Comparison of ENCODE assay signal across 8 mouse cellular contexts in the genomic region with DNA sequence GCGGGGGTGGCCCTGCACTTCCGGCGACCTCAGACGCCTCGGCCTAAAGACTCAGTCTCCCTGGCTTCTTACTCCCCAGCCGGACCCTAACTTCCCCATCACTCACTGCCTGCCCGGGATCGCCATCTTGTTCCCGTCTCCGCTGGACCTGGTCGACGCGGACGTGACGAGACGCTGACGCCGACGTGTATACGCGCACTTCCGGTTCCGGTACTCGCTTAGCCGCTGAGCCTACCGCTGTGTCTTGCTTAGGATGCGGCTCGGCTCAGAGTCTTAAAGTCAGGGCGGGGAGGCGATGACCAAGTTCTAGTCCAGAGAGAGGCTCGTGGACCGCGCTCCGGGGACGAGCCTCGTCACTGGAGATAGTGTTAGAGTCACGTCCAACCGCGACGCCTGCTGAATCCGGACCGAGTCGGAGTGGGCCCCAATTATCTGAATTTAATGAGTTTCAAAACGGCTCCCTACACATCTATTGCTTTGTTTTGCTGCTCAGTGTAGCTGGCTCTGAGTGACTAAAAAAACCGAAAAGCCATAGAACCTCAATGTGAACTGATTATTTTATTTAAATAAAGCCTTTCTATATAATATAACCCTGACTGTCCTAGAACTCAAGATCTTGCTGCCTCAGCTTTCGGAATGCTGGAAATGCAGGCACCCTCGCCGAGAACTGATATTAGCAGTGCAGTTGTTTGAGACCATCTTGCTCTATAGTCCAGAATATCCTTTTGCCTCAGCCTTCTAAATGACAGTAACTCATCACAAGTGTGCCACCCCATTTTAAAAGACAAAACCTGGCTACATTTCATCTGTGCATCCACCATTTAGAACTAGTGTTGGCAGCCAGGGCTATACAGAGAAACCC. TPM values are rescaled to one million over a fixed set of nuclear protein-coding genes. Genes with fewer than 3 reads are reported as not detected.
DNase-seq lines count a peak whose midpoint lies in the region; ATAC-seq and TF ChIP-seq lines count a peak whose summit lies in the region.

A gene (minus strand): TSS at position 163 of the 862 bp plus-strand sequence.

- H3K27me3 ChIP-seq in ES-Bruce4 (ENCODE audit: control insufficient read depth, insufficient read depth, low read length, poor library complexity, severe bottlenecking) = no peaks in the 10 kb centered on the region
- H3K27me3 ChIP-seq in forebrain, embryonic 13.5 days = peaks cover 18% of the 10 kb centered on the region
- peaks cover 16% of the 10 kb centered on the region; the same call in 1 of the 2 replicates for H3K27me3 ChIP-seq in neural tube, embryonic 15.5 days (replicated peaks)

- 4% methylated on average over 48 of the region's 48 CpGs for WGBS in forebrain, embryonic 13.5 days
- 4% methylated on average over 48 of the region's 48 CpGs for WGBS in neural tube, embryonic 15.5 days

- H3K9ac ChIP-seq in ES-Bruce4 (ENCODE audit: low read depth, poor library complexity, severe bottlenecking) = peak within 1 kb of the TSS; percentile 79
- H3K9ac ChIP-seq in forebrain, embryonic 13.5 days = peak within 1 kb of the TSS; percentile 87
- peak within 1 kb of the TSS; percentile 54 for H3K9ac ChIP-seq in neural tube, embryonic 15.5 days (replicated peaks)

- ATAC-seq in cerebellum, adult (ENCODE audit: insufficient number of reproducible peaks, low FRiP score, low TSS enrichment) = peak; percentile 98
- ATAC-seq in forebrain, embryonic 13.5 days = peak; percentile 100
- ATAC-seq in neural tube, embryonic 15.5 days (ENCODE audit: low FRiP score) = peak; percentile 99

- peak within 1 kb of the TSS; percentile 84 for H3K4me2 ChIP-seq in forebrain, embryonic 13.5 days
- H3K4me2 ChIP-seq in neural tube, embryonic 15.5 days = peak within 1 kb of the TSS; percentile 94

- peaks cover 24% of the 10 kb centered on the region for H3K36me3 ChIP-seq in ES-Bruce4 (ENCODE audit: control insufficient read depth, insufficient read depth, low read length, poor library complexity, severe bottlenecking)
- peaks cover 24% of the 10 kb centered on the region for H3K36me3 ChIP-seq in forebrain, embryonic 13.5 days (ENCODE audit: poor library complexity, severe bottlenecking)
- H3K36me3 ChIP-seq in neural tube, embryonic 15.5 days = peaks cover 20% of the 10 kb centered on the region

- peak; percentile 89 to 94 for DNase-seq in heart, postnatal 14 days
- DNase-seq in layer of hippocampus, adult 11-12 months (ENCODE audit: low spot score) = peak; percentile 92
- DNase-seq in lung, adult 18-20 months = peak; percentile 93 to 94
- peak; percentile 94 for DNase-seq in testis, postnatal 14 days (ENCODE audit: low spot score)

- peak within 1 kb of the TSS; percentile 75 for H3K4me3 ChIP-seq in ES-Bruce4 (ENCODE audit: low read depth, low read length)
- H3K4me3 ChIP-seq in forebrain, embryonic 13.5 days = peak within 1 kb of the TSS; percentile 86
- H3K4me3 ChIP-seq in neural tube, embryonic 15.5 days (replicated peaks) = peak within 1 kb of the TSS; percentile 79

- peak within 1 kb of the TSS; percentile 39; the same call in 1 of the 2 replicates for H3K27ac ChIP-seq in ES-Bruce4 (ENCODE audit: insufficient read depth, low read length)
- H3K27ac ChIP-seq in forebrain, embryonic 13.5 days = peak within 1 kb of the TSS; percentile 82
- peak within 1 kb of the TSS; percentile 93 for H3K27ac ChIP-seq in neural tube, embryonic 15.5 days (replicated peaks)

- peak; percentile 67 for TF ChIP-seq POLR2A in ES-Bruce4 (IDR thresholded peaks at IDR 0.05; ENCODE audit: insufficient read depth, low read length)

- TF ChIP-seq EP300 in ES-Bruce4 (IDR thresholded peaks at IDR 0.05; ENCODE audit: insufficient read depth, low read depth, low read length) = no peak

- TF ChIP-seq CTCF in ES-Bruce4 (IDR thresholded peaks at IDR 0.05; ENCODE audit: low read depth, low read length) = no peak

- intact Hi-C loops in heart, postnatal 14 days (cut with DNase I) = no loop called here

- H3K4me1 ChIP-seq in ES-Bruce4 (ENCODE audit: control insufficient read depth, insufficient read depth, low read length) = no peaks in the 10 kb centered on the region
- H3K4me1 ChIP-seq in forebrain, embryonic 13.5 days = peaks cover 11% of the 10 kb centered on the region; the same call in 1 of the 2 replicates
- peaks cover 14% of the 10 kb centered on the region for H3K4me1 ChIP-seq in neural tube, embryonic 15.5 days

- H3K9me3 ChIP-seq in ES-Bruce4 (replicated peaks; ENCODE audit: control insufficient read depth, insufficient read depth, low read length, poor library complexity, severe bottlenecking) = no peaks in the 10 kb centered on the region
- no peaks in the 10 kb centered on the region for H3K9me3 ChIP-seq in forebrain, embryonic 13.5 days (replicated peaks)
- no peaks in the 10 kb centered on the region for H3K9me3 ChIP-seq in neural tube, embryonic 15.5 days (replicated peaks)

RNA-seq across cellular contexts. Expression of the gene that starts here (rescaled TPM):
- 28.3 and 35.4 TPM in 2 replicates for polyA plus RNA-seq in ES-Bruce4 (2011; ENCODE audit: insufficient read depth, insufficient read length, low read depth, missing spikeins)
- 72.5 and 77.9 TPM in 2 replicates for polyA plus RNA-seq in forebrain, embryonic 13.5 days (2015; fragmentation: Nextera tagmentation; extraction: Ambion mirVana)
- 10 to 100 TPM; 12.5 to 13.1 TPM for total RNA-seq in heart, postnatal 14 days (2021)
- polyA plus RNA-seq in neural tube, embryonic 15.5 days (2015; fragmentation: Nextera tagmentation; extraction: Ambion mirVana) = 45.5 and 61.8 TPM in 2 replicates

Comparison
In these comparisons a context has a peak if more than half of its experiments do, and no peak if none do; other contexts are left out.
1. Peak in every context shown above with its lines: DNase-seq, ATAC-seq, H3K4me3 ChIP-seq and H3K27ac ChIP-seq.
2. H3K27ac ChIP-seq: peak in every context shown above with its lines; median percentile 93 in neural tube, embryonic 15.5 days; 82 in forebrain, embryonic 13.5 days; 39 in ES-Bruce4.